Mouse (Mus musculus) right cerebral cortex, postnatal 4 days (tissue): ENCODE results near the gene Gm47969.
"Not testable (repeated sequence)": the region's sequence is repeated elsewhere in the genome, so short reads cannot be mapped to it uniquely, and the experiment has no call there.

Experiments
- DNase-seq: peaks from one replicate; pipeline ENCODE4 v3.0.0-alpha.2; 2022

Gene Gm47969

DNA sequence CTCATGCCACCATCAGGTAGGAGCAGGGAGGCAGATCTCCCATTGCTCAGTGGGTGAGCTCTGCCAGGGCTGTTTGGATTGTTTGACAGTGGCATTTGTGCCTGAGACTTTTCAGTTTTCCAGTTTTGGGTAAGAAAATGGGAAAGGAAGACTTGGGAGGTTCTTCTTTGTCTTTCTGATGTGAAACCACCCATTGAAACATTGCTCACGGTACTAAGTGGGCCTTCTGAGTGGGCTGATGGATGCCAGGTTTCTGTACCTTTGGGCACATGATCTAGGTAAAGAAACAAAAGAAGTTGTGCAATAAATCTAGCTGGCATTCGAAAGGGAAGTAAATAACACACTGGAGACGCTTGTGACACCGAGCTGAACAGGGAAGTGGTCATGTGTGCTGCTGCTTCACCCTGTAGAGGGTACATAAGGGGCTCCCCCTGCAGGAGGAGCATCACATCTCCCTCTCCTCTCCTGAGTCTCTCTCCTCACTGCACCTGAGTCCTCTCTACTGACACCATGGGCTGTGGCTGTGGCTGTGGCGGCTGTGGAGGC, at the start of gene Gm47969:
Gene Gm47969 (plus strand): TSS at position 51 of the 546 bp plus-strand sequence.
- no peak for DNase-seq

- DNase-seq, result not testable (repeated sequence)
Observed at GRCm38 (mm10) chr1:83000306-83000705, 44.4 kb upstream of the Gm47969 start, which contains the start of gene Gm47959. TSS of gene Gm47959 (plus strand) at chr1:83000548.

DNA sequence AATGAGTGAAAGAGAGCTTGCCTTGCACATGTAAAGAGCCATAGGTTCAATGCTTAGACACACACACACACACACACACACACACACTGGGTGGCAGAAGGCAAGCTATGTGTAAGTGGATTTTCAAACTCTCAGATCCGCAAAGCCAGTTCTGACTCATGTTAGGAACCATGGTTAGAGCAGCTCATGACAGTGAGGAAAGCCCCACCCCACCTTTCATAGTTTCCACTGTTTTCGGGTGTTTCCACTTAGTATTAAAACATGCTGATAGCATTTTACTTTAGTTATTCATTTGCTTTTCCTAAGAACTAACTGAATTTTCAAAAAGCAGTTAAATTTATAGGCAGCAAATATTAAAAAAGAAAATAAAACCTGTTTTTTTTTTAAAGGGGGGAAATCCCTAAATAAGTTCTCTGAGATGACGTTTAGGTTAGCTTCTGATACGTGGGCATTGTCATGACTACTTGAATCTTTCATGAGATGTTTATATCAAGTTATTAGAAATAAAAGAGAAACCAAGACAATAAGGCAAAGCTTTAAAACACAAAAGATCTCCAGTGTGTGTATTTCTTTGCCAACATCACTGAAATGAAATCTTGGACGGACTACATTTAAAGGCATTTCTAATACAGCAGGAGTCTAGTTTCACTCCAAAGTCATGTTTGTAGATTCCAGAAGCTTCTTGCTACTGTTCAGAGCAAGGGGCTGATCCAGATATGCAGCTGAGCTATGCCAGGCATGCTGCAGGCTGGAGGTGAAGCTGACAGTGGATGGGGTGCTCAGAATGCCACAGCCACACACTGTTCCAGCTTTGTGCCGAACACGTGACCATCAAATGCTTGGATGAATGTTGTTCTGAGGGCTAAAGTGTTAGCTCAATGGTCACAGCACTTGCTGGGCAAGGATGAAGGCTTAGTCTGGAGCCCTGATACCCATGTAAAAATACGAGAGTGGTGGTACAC, 38.2 kb upstream of the Gm47969 start:
- DNase-seq, result no peak

DNA sequence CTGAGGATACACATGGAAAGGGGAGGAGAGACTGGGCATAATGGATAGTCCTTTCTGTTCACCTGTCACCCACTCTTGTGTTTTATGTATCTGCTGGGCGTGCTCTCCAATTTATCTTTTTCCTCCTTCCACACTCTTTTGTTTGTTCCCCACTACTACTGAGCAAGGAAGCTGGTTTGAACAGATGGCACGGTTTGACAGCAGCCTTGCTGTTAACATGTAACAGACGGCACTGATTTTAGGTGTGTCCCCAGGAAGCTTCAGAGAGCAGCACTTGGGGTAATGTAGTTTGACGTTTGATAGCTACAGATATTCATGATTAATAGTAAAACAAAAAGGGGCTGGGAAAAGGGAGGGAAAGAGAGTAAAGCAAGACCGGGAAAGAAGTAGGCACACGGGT, 37.3 kb upstream of the Gm47969 start:
- no peak for DNase-seq

DNA sequence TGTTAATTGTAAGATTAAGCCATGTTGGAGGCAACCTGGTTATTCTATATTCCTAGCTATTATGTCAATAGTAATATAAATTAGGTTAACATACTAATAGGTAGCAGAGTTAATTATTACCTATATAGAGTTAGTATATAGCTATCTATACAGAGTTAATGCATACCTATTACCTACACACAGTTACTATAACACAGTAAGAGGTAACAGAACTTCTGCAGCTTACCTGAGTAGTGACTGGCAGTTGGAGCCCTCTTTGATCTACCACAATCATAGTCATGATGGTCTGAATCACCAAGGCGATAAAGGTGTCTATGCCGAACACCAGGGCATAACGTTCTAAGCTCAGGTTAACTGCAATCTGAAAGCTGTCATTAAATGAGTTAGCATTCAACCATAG, 30.3 kb upstream of the Gm47969 start:
- no peak for DNase-seq

DNA sequence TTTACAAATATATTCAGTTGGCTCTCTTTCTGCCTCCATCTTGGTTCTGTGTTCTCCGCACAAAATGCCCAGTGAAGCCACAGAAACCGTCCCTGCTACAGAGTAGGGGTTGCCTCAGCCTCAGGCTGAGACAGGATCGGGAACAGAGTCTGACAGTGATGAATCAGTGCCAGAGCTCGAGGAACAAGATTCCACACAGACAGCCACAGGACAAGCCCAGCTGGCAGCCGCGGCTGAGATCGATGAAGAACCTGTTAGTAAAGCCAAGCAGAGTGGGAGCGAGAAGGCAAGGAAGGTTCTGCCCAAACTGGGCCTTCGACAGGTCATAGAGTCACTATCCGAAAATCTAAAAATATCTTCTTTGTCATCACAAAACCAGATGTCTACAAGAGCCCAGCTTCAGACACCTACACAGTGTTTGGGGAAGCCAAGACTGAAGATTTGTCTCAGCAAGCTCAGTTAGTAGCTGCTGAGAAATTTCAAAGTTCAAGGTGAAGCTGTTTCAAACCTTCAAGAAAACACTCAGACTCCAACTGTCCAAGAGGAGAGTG, 29.3 kb upstream of the Gm47969 start:
- DNase-seq, result no peak

DNA sequence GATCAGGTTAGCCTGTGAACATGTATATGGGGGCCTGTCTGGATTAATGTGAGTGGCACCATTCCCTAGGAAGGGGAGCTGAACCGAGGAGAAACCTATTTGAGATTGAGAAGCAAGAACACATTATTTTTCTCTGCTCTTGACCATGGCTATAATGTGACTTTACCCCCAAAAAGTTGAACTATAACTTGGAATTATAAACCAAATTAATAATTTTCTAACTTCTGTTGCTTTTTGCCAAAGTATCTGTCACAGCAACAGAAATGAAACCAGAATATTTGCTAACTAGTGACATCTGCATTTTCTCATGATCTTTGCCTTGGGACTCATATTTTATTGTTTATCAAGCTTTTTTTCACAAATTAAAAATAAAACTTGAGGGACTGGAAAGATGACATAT, 28.2 kb upstream of the Gm47969 start:
- no peak for DNase-seq

DNA sequence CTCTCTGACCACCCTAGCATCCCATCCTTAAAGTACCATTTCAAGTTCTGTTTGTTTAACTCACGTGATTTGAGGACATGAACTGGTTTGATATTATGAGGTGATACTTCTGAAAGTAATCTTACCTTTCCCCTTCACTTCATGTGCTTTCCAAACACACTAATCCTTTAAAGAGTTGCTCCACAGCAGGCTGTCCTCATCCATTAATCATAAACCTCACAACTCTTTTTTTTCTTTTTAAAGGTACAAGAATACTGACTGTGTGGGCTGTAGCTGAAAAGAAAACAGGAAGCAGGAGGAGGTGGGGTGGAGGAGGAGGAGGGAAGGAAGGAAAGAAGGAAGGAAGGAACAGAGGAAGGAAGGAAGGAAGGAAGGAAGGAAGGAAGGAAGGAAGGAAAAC, 12.8 kb upstream of the Gm47969 start:
- no peak for DNase-seq

GRCm38 (mm10) chr1:83032508-83032907, 12.2 kb upstream of the Gm47969 start:
- DNase-seq, result no peak

DNA sequence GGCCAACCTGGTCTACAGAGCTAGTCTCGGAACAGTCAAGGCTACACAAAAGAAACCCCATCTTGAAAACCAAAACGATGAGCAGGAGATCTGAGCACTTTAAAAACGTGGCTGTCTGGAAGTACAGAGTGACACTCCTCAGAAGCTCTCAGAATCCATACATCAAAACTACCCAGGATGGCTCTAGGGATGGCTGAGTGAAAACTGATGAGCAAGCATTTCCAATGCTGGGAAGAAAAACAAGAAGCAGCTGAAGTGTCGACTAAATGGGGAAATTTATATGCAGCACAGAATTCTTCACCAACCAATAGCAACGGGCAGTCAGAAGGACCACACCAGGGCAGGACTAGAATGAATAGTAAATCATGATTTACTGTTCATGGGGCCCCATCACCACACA, 10.2 kb upstream of the Gm47969 start:
- DNase-seq, result no peak

GRCm38 (mm10) chr1:83036892-83037667, 7.7 kb upstream of the Gm47969 start:
- no peak for DNase-seq

DNA sequence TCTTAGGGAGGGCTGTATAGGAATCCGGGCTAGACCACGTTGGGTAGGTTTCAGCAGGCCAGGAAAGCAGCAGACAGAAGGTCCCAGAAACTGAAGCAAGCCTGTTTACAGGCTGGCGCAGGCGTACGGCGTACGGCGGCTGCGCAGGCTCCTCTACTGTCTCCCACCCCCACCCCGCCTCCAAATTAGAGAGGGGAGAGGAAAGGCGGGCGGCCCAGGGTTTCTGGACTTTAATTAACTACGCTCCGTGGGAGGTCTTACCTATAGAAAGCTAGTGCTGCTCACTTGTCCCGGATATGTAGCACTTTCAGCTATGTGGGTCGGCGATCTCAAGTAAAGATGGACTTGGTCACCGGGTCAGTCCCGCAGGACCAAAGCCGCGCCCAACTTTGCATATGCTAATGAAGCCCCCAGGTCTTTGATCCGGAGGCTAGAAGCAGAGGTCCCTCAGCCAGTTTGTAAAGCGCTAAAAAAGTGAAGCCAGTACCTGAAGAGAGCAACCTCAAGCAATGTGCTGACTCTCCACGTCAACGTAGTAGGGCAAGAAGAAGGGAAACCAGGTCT, 6.5 kb upstream of the Gm47969 start, which contains the start of gene Slc19a3:
Gene Slc19a3 (minus strand): TSS at position 340 of the 564 bp plus-strand sequence.
- peak; percentile 52 for DNase-seq

DNA sequence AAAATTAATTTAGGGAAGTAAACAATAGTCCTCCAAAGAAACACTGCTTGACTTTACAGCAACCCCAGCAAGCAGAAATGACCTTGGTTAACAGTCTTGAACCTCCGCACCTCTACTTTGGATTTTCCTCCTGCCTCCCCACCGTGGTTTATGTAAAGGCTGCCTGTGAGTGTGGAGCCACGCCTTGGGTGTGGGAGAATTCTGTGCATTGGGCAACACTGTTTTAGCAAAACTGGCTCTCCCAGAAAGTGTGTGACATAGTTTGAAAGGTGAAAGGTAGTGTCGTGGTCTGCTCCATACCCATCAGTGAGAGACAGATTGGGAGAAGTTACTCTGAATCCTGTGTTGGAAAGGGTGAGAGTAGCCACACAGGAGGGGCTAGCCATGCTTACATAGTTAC, 5.7 kb upstream of the Gm47969 start:
- DNase-seq, result no peak

DNA sequence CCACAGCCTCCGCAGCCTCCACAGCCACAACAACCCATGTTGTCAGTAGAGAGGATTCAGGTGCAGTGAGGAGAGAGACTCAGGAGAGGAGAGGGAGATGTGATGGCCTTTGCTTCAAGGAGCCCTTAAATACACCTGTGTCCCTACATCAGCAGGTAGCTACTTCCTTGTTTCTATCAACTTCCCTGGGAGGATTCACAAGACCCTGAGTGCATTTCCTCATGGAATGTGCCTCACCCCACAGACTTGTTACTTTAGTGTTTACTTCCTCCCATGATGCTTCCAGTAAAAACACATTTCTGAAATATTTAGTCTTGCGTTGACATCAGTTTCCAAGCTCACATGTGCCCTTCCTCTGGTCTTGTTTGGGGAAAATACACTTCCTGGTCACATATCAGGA, 2.4 kb upstream of the Gm47969 start, which contains the start of gene Krtap28-10:
Gene Krtap28-10 (minus strand): TSS at position 101 of the 400 bp plus-strand sequence.
- DNase-seq, result no peak

- no peak for DNase-seq
Observed at GRCm38 (mm10) chr1:83058481-83058880, 13.7 kb downstream of the Gm47969 start.

DNA sequence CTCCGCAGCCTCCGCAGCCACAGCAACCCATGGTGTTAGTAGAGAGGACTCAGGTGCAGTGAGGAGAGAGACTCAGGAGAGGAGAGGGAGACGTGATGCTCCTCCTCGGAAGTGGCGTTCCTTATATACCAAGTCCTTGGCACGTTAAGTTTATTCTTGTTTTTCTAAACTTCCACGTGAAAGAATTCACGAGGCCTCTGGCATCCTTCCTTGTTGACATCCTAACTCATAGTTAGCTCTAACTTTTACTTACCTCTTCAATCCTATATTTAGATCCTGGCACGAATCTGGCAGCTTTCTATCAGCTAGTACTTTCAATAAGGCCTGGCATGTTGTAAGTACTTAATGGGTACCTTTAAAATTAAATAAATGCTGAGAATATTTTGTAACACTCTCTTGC, 14.5 kb downstream of the Gm47969 start, which contains the start of gene A030005K14Rik:
Gene A030005K14Rik (minus strand): TSS at position 101 of the 400 bp plus-strand sequence.
- DNase-seq, result no peak

- no peak for DNase-seq
Observed at GRCm38 (mm10) chr1:83060643-83061042, 15.9 kb downstream of the Gm47969 start, which contains the start of gene Krtap28-13. TSS of gene Krtap28-13 (plus strand) at chr1:83060930.

DNA sequence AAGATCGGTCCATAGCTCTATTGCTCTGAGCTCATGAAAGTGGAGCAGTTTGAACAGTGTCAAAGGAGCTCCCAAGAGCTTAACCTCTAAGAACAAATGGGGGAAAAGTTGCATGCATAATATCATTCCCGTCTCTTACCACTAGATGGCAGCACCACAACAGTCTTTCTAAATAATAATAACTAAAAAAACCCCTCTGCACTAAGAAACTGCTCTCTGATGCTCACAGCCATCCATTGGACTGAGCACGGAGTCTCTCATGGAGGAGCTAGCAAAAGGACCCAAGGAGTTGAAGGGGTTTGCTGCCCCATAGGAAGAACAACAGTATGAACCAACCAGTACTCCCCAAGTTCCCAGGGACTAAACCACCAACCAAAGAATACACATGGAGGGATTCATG, 20.1 kb downstream of the Gm47969 start:
- DNase-seq, result no peak

- no peak for DNase-seq
Observed at GRCm38 (mm10) chr1:83066577-83066976, 21.8 kb downstream of the Gm47969 start.

- no peak for DNase-seq
Observed at GRCm38 (mm10) chr1:83067205-83067604, 22.5 kb downstream of the Gm47969 start.

- DNase-seq, result no peak
Observed at GRCm38 (mm10) chr1:83075526-83076189, 30.9 kb downstream of the Gm47969 start.
